Mouse (Mus musculus): ENCODE measurements around the gene Slc39a5. TPM values are rescaled to one million over a fixed set of nuclear protein-coding genes. Genes with fewer than 3 reads are reported as not detected.

Gene Slc39a5
- polyA plus RNA-seq (2015; fragmentation: Nextera tagmentation; extraction: Ambion mirVana): 0.24 and 0.81 TPM in 2 replicates

GRCm38 (mm10) chr10:128401056-128401455 is at the start of gene Slc39a5:
Gene Slc39a5, minus strand, starts transcription at chr10:128401229.
- no peaks in the 10 kb centered on the region for H3K36me3 ChIP-seq
- no peak within 1 kb of the TSS for H3K4me2 ChIP-seq
- H3K4me1 ChIP-seq (replicated peaks): no peaks in the 10 kb centered on the region
- no peaks in the 10 kb centered on the region for H3K9me3 ChIP-seq (replicated peaks)
- H3K27me3 ChIP-seq: no peaks in the 10 kb centered on the region
- 49% methylated on average over 2 of the region's 2 CpGs for WGBS
- no peak within 1 kb of the TSS for H3K9ac ChIP-seq
- H3K4me3 ChIP-seq: no peak within 1 kb of the TSS
- no peak for ATAC-seq (replicated peaks; ENCODE audit: insufficient number of reproducible peaks, insufficient read depth, low FRiP score, low read depth)
- no peak within 1 kb of the TSS for H3K27ac ChIP-seq

GRCm38 (mm10) chr10:128445407-128445806 is 44.4 kb upstream of the Slc39a5 start:
- no peak overlapping the region for H3K9ac ChIP-seq
- no peaks in the 10 kb centered on the region for H3K27me3 ChIP-seq

GRCm38 (mm10) chr10:128444354-128444753 is 43.3 kb upstream of the Slc39a5 start:
- Histone ChIP-seq H3K4me2 (no peak overlapping the region), H3K9ac (no peak overlapping the region), H3K27ac (no peak overlapping the region), H3K27me3 (no peaks in the 10 kb centered on the region), H3K36me3 (peaks cover 13% of the 10 kb centered on the region; the same call in 1 of the 2 replicates), H3K4me1 (replicated peaks) (no peaks in the 10 kb centered on the region), H3K4me3 (no peak overlapping the region), H3K9me3 (replicated peaks) (no peaks in the 10 kb centered on the region)
- 65% methylated on average over 6 of the region's 6 CpGs for WGBS
- ATAC-seq (replicated peaks; ENCODE audit: insufficient number of reproducible peaks, insufficient read depth, low FRiP score, low read depth): no peak

More at GRCm38 (mm10) chr10:128445407-128445806, 44.4 kb upstream of the Slc39a5 start:
- Histone ChIP-seq H3K27ac (no peak overlapping the region), H3K9me3 (replicated peaks) (no peaks in the 10 kb centered on the region), H3K4me2 (no peak overlapping the region), H3K4me1 (replicated peaks) (no peaks in the 10 kb centered on the region), H3K4me3 (no peak overlapping the region), H3K36me3 (peaks cover 4% of the 10 kb centered on the region; the same call in 1 of the 2 replicates)
- ATAC-seq (replicated peaks; ENCODE audit: insufficient number of reproducible peaks, insufficient read depth, low FRiP score, low read depth): no peak
- 57% methylated on average over 4 of the region's 4 CpGs for WGBS

- 0 out of 2 replicates have a peak, but pooled peaks cover 3% of the 10 kb centered on the region for H3K4me1 ChIP-seq (replicated peaks)
- H3K4me2 ChIP-seq: no peak overlapping the region
- H3K9me3 ChIP-seq (replicated peaks): no peaks in the 10 kb centered on the region
- ATAC-seq (replicated peaks; ENCODE audit: insufficient number of reproducible peaks, insufficient read depth, low FRiP score, low read depth): no peak
- H3K4me3 ChIP-seq: no peak overlapping the region
- peaks cover 28% of the 10 kb centered on the region for H3K36me3 ChIP-seq
- H3K27ac ChIP-seq: no peak overlapping the region
- WGBS: 84% methylated on average over 1 of the region's 1 CpGs
- H3K27me3 ChIP-seq: no peaks in the 10 kb centered on the region
- H3K9ac ChIP-seq: no peak overlapping the region
Measured at GRCm38 (mm10) chr10:128442718-128443117, 41.7 kb upstream of the Slc39a5 start.

GRCm38 (mm10) chr10:128441324-128442119 is 40.5 kb upstream of the Slc39a5 start:
- H3K9ac ChIP-seq: no peak overlapping the region
- ATAC-seq (replicated peaks; ENCODE audit: insufficient number of reproducible peaks, insufficient read depth, low FRiP score, low read depth): no peak
- WGBS: 87% methylated on average over 10 of the region's 10 CpGs
- H3K27me3 ChIP-seq: no peaks in the 10 kb centered on the region
- 0 out of 2 replicates have a peak, but pooled peaks cover 3% of the 10 kb centered on the region for H3K4me1 ChIP-seq (replicated peaks)
- H3K4me3 ChIP-seq: no peak overlapping the region
- peaks cover 40% of the 10 kb centered on the region for H3K36me3 ChIP-seq
- no peak overlapping the region for H3K4me2 ChIP-seq
- no peak overlapping the region for H3K27ac ChIP-seq
- no peaks in the 10 kb centered on the region for H3K9me3 ChIP-seq (replicated peaks)

- H3K4me2 ChIP-seq: no peak overlapping the region
- H3K27ac ChIP-seq: no peak overlapping the region
- peaks cover 46% of the 10 kb centered on the region for H3K36me3 ChIP-seq
- 55% methylated on average over 10 of the region's 10 CpGs for WGBS
- H3K4me1 ChIP-seq (replicated peaks): peaks cover 11% of the 10 kb centered on the region
- no peaks in the 10 kb centered on the region for H3K27me3 ChIP-seq
- no peak for ATAC-seq (replicated peaks; ENCODE audit: insufficient number of reproducible peaks, insufficient read depth, low FRiP score, low read depth)
- no peaks in the 10 kb centered on the region for H3K9me3 ChIP-seq (replicated peaks)
- H3K4me3 ChIP-seq: no peak overlapping the region
- H3K9ac ChIP-seq: no peak overlapping the region
Measured at GRCm38 (mm10) chr10:128440407-128440806, 39.4 kb upstream of the Slc39a5 start.

GRCm38 (mm10) chr10:128438675-128439279 is 37.7 kb upstream of the Slc39a5 start:
- peaks cover 50% of the 10 kb centered on the region for H3K36me3 ChIP-seq

GRCm38 (mm10) chr10:128436376-128436775 is 35.3 kb upstream of the Slc39a5 start:
- no peak overlapping the region for H3K27ac ChIP-seq
- no peak overlapping the region for H3K9ac ChIP-seq
- H3K27me3 ChIP-seq: no peaks in the 10 kb centered on the region
- 92% methylated on average over 8 of the region's 8 CpGs for WGBS
- H3K4me3 ChIP-seq: no peak overlapping the region
- H3K36me3 ChIP-seq: peaks cover 54% of the 10 kb centered on the region
- no peak overlapping the region for H3K4me2 ChIP-seq
- ATAC-seq (replicated peaks; ENCODE audit: insufficient number of reproducible peaks, insufficient read depth, low FRiP score, low read depth): no peak
- H3K4me1 ChIP-seq (replicated peaks): peaks cover 20% of the 10 kb centered on the region
- H3K9me3 ChIP-seq (replicated peaks): no peaks in the 10 kb centered on the region

More at GRCm38 (mm10) chr10:128438675-128439279, 37.7 kb upstream of the Slc39a5 start:
- H3K27ac ChIP-seq: 0 out of 2 replicates have a peak overlapping the region, but pooled peaks have one; percentile 37
- H3K9me3 ChIP-seq (replicated peaks): no peaks in the 10 kb centered on the region
- H3K9ac ChIP-seq: no peak overlapping the region
- H3K4me1 ChIP-seq (replicated peaks): peaks cover 20% of the 10 kb centered on the region
- no peak for ATAC-seq (replicated peaks; ENCODE audit: insufficient number of reproducible peaks, insufficient read depth, low FRiP score, low read depth)
- H3K4me3 ChIP-seq: no peak overlapping the region
- WGBS: 64% methylated on average over 10 of the region's 10 CpGs
- H3K27me3 ChIP-seq: no peaks in the 10 kb centered on the region
- no peak overlapping the region for H3K4me2 ChIP-seq

- peaks cover 20% of the 10 kb centered on the region for H3K4me1 ChIP-seq (replicated peaks)
- peaks cover 58% of the 10 kb centered on the region for H3K36me3 ChIP-seq
- peak overlapping the region; percentile 59 for H3K27ac ChIP-seq
- H3K9ac ChIP-seq: no peak overlapping the region
- ATAC-seq (replicated peaks; ENCODE audit: insufficient number of reproducible peaks, insufficient read depth, low FRiP score, low read depth): no peak
- H3K4me2 ChIP-seq: no peak overlapping the region
- 77% methylated on average over 5 of the region's 5 CpGs for whole genome bisulfite sequencing
- no peaks in the 10 kb centered on the region for H3K27me3 ChIP-seq
- no peaks in the 10 kb centered on the region for H3K9me3 ChIP-seq (replicated peaks)
- no peak overlapping the region for H3K4me3 ChIP-seq
Measured at GRCm38 (mm10) chr10:128435873-128436272, 34.8 kb upstream of the Slc39a5 start.

GRCm38 (mm10) chr10:128435186-128435823 is 34.3 kb upstream of the Slc39a5 start:
- Histone ChIP-seq H3K4me3 (no peak overlapping the region), H3K9ac (no peak overlapping the region), H3K27me3 (no peaks in the 10 kb centered on the region), H3K4me1 (replicated peaks) (peaks cover 20% of the 10 kb centered on the region), H3K27ac (peak overlapping the region; percentile 59), H3K9me3 (replicated peaks) (no peaks in the 10 kb centered on the region), H3K36me3 (peaks cover 62% of the 10 kb centered on the region), H3K4me2 (no peak overlapping the region)
- 69% methylated on average over 17 of the region's 17 CpGs for WGBS
- ATAC-seq (replicated peaks; ENCODE audit: insufficient number of reproducible peaks, insufficient read depth, low FRiP score, low read depth): peak; percentile 49; the same call in 1 of the 2 replicates

- Histone ChIP-seq H3K9ac (no peak overlapping the region), H3K9me3 (replicated peaks) (no peaks in the 10 kb centered on the region), H3K36me3 (peaks cover 63% of the 10 kb centered on the region), H3K27me3 (no peaks in the 10 kb centered on the region), H3K4me1 (replicated peaks) (peaks cover 20% of the 10 kb centered on the region), H3K4me3 (no peak overlapping the region), H3K27ac (peak overlapping the region; percentile 59), H3K4me2 (no peak overlapping the region)
- WGBS: 77% methylated on average over 10 of the region's 10 CpGs
- no peak for ATAC-seq (replicated peaks; ENCODE audit: insufficient number of reproducible peaks, insufficient read depth, low FRiP score, low read depth)
Measured at GRCm38 (mm10) chr10:128434681-128435080, 33.7 kb upstream of the Slc39a5 start.
